Mouse (Mus musculus) heart, postnatal 0 days (tissue): ENCODE results near the gene Myom3.

ENCODE experiments used
- CTCF ChIP-seq: IDR thresholded peaks from 2 replicates; pipeline ENCODE4 v1.5.1; 2016; ENCODE audit warnings: antibody characterized with exemption, control low read depth, low read depth
- EP300 ChIP-seq: IDR thresholded peaks from 2 replicates; pipeline ENCODE4 v1.6.1; 2016; ENCODE audit warnings: antibody characterized with exemption, low read depth

DNA sequence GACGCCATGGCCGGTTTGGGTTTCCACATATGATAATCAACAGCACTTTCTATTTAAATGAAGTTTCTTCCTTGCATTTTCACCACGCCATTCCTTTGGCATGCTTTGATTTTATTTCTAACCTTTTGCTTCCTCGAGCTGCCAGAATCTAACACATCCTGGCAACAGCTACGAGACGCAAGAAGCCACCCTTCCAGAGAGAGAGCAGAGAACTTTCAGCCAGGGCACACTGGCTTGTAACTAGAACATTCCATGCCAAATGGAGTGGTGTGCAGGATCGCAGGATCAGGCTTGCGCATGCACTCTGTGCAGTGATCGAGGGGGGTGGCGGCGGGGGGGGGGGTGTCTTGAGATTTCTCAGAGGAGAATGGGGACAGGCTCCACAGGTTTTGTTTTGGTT, 72.6 kb downstream of the Myom3 start:
- TF ChIP-seq CTCF (no peak), EP300 (no peak)
